Mouse (Mus musculus) bone marrow, adult 2 months (tissue): Measurements from ENCODE around the gene Cers5.

Experiments
- CTCF ChIP-seq: fragments of 200-500 bp; IDR thresholded peaks from 2 replicates; pipeline ENCODE4 v1.5.1; 2011; ENCODE audit warnings: low read length, control low read depth; ENCODE audit not compliant: control insufficient read depth, insufficient read depth
- POLR2A ChIP-seq: fragments of 200-500 bp; IDR thresholded peaks from 2 replicates; pipeline ENCODE4 v1.6.1; 2011; ENCODE audit warnings: low read depth, mild to moderate bottlenecking, control low read depth, low read length, borderline replicate concordance; ENCODE audit not compliant: control insufficient read depth

GRCm38 (mm10) chr15:99698533-99699085 lies 74.1 kb downstream of the Cers5 start:
- TF ChIP-seq CTCF (no peak), POLR2A (no peak)
